Mouse (Mus musculus) ES-E14 (cell line): Measurements from ENCODE around the gene Gm42878.

Experiments
- CHD2 ChIP-seq: IDR thresholded peaks from 2 replicates; pipeline ENCODE4 v1.6.1; 2014; ENCODE audit warnings: mild to moderate bottlenecking, low read depth, low read length, inconsistent platforms
- HCFC1 ChIP-seq: IDR thresholded peaks from 2 replicates; pipeline ENCODE4 v1.6.1; 2012; ENCODE audit warnings: low read length, inconsistent platforms, borderline replicate concordance; ENCODE audit not compliant: insufficient read depth
- MAFK ChIP-seq: IDR thresholded peaks from 2 replicates; pipeline ENCODE4 v1.6.1; 2014; ENCODE audit warnings: mild to moderate bottlenecking, low read depth, low read length, inconsistent platforms; ENCODE audit not compliant: insufficient read depth
- ZC3H11A ChIP-seq: IDR thresholded peaks from 2 replicates; pipeline ENCODE4 v1.6.1; 2012; ENCODE audit warnings: low read depth, mild to moderate bottlenecking, inconsistent platforms, low read length, borderline replicate concordance
- ZNF384 ChIP-seq: IDR thresholded peaks from 2 replicates; pipeline ENCODE4 v1.6.1; 2012; ENCODE audit warnings: low read depth, low read length, inconsistent platforms

DNA sequence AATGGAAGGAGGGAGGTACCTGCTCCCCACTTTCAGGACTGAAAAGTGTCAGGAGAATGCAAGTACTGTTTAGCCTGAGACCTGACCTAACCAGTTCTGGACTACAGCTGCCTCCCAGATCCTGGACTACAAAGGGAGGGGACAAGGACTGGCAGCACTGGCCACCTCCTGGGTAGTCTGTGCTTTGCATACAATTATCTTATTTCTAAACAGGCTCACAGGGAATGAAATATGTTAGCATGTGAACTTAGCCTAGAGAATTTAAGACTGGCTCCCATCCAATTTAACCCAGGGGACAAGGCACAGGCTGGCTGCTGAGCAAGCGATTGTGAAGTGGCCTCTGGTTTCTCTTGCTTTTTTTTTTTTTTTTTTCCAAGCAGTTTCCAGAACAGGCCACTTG is 25.5 kb upstream of the Gm42878 start:
- TF ChIP-seq CHD2 (no peak), MAFK (no peak), ZC3H11A (no peak), HCFC1 (no peak), ZNF384 (no peak)
